Mouse (Mus musculus): Measurements from ENCODE around the gene Helb. TPM values are rescaled to one million over a fixed set of nuclear protein-coding genes. Genes with fewer than 3 reads are reported as not detected.
A peak's percentile ranks its signal among the peaks of the same experiment; 100 is the strongest.
"Not testable (repeated sequence)": the region's sequence is repeated elsewhere in the genome, so short reads cannot be mapped to it uniquely, and the experiment has no call there.

The Helb gene
- polyA plus RNA-seq, 1 experiment from 2014 or later = 12.1 TPM

DNA sequence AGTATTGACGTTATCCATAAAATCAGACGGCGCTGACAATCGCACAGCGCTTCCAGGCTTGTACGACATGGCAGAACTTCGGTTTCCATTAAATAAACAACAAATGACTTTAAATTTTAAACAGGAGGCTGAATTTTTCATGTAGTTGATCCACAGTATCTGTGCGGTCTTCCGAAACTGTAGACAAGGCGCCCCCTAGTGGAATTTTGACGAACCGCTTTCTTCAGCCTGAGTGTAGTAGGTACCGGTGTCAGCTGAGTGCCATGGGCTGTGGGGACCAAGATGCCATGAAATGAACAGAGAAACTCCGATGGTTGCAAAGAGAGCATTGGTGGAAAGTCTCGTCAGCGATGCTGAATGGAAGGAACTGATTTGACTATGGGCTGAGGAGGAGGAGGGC lies 17.8 kb upstream of the Helb start:
- DNase-seq (ENCODE audit: low spot score) = no peak
- no peaks in the 10 kb centered on the region for H3K9me3 ChIP-seq (ENCODE audit: control insufficient read depth, low read length)
- 58% methylated on average over 16 of the region's 16 CpGs for WGBS
- no peaks in the 10 kb centered on the region for H3K36me3 ChIP-seq (ENCODE audit: control insufficient read depth, insufficient read depth, low read length)
- H3K27ac ChIP-seq (ENCODE audit: low read depth, low read length) = no peak overlapping the region
- H3K4me1 ChIP-seq (replicated peaks; ENCODE audit: control insufficient read depth, insufficient read depth, low read length) = no peaks in the 10 kb centered on the region
- no peak overlapping the region for H3K4me3 ChIP-seq (ENCODE audit: low read depth, low read length)
- no peaks in the 10 kb centered on the region for H3K27me3 ChIP-seq (replicated peaks; ENCODE audit: control insufficient read depth, insufficient read depth, low read length)
- no peak for ATAC-seq (replicated peaks; ENCODE audit: low FRiP score)
- H3K4me2 ChIP-seq = no peak overlapping the region
- no peak overlapping the region for H3K9ac ChIP-seq (ENCODE audit: low read depth, low read length)

DNA sequence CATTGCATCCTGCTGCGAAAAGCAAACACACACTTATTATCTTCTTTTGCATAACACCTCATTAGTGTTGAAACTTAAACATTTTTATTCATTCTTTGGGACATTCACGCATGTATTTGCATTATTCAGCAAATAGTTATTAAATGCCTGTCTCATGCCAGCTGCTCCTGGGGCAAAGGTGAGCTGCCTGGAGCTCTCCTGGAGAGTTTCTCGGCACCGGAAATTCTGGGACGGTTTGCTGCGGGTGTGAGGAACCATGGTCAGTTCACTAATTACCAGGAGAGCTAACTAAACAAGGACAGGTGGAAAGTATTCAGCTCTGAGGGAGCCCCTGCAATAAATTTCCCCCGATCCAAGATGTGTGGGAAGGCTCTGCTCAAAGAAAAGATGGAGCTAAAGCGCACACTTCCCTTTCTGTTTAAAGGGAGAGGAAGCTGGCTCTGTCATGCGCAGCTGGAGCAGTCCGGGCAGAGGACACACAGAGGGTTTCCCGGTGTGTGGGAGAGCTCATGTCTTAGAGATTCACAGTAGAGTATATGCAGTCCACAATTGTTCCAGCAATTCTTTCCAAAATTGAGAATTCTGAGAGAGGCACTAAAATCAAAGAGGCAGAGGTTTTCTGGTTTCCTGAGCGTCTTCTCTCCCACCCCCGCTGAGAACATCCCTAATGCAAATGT lies 16.0 kb upstream of the Helb start:
- no peak overlapping the region for H3K27ac ChIP-seq (ENCODE audit: low read depth, low read length)
- WGBS = 37% methylated on average over 13 of the region's 13 CpGs
- no peak for ATAC-seq (replicated peaks; ENCODE audit: low FRiP score)

DNA sequence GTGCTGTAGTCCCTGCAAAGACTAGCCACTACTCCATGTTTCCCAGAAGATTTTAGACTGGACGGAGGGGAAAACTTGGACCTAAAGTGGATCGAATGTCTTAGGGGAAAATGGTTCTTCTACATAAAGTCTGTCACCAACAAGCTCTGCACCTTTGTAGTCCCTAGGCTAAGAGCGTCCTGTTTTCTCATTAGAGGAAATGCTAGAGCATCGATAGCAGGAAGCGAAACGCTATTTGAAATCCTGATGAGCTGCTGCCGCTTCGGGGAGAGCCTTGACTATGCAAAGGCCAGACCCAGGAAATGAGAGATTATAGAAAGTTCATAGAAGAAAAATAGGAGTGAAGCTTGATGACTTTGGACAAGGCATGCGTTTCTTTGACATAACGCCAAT lies 12.7 kb upstream of the Helb start:
- 58% methylated on average over 10 of the region's 10 CpGs for WGBS
- no peaks in the 10 kb centered on the region for H3K36me3 ChIP-seq (ENCODE audit: control insufficient read depth, insufficient read depth, low read length)
- DNase-seq (ENCODE audit: low spot score) (no peak), ATAC-seq (replicated peaks; ENCODE audit: low FRiP score) (no peak)
- no peaks in the 10 kb centered on the region for H3K9me3 ChIP-seq (ENCODE audit: control insufficient read depth, low read length)
- H3K27me3 ChIP-seq (replicated peaks; ENCODE audit: control insufficient read depth, insufficient read depth, low read length) = no peaks in the 10 kb centered on the region
- H3K4me3 ChIP-seq (ENCODE audit: low read depth, low read length) = no peak overlapping the region
- no peak overlapping the region for H3K27ac ChIP-seq (ENCODE audit: low read depth, low read length)
- no peaks in the 10 kb centered on the region for H3K4me1 ChIP-seq (replicated peaks; ENCODE audit: control insufficient read depth, insufficient read depth, low read length)
- no peak overlapping the region for H3K4me2 ChIP-seq
- no peak overlapping the region for H3K9ac ChIP-seq (ENCODE audit: low read depth, low read length)

More for the DNA sequence above, 16.0 kb upstream of the Helb start:
- Histone ChIP-seq H3K36me3 (ENCODE audit: control insufficient read depth, insufficient read depth, low read length) (no peaks in the 10 kb centered on the region), H3K4me1 (replicated peaks; ENCODE audit: control insufficient read depth, insufficient read depth, low read length) (no peaks in the 10 kb centered on the region), H3K4me3 (ENCODE audit: low read depth, low read length) (no peak overlapping the region), H3K9me3 (ENCODE audit: control insufficient read depth, low read length) (no peaks in the 10 kb centered on the region), H3K4me2 (peak overlapping the region; percentile 1; the same call in 1 of the 2 replicates), H3K9ac (ENCODE audit: low read depth, low read length) (no peak overlapping the region), H3K27me3 (replicated peaks; ENCODE audit: control insufficient read depth, insufficient read depth, low read length) (no peaks in the 10 kb centered on the region)
- DNase-seq (ENCODE audit: low spot score) = no peak

GRCm38 (mm10) chr10:120124801-120125464 lies 12.1 kb upstream of the Helb start:
- 46% methylated on average over 7 of the region's 7 CpGs for WGBS
- Histone ChIP-seq H3K9me3 (ENCODE audit: control insufficient read depth, low read length) (no peaks in the 10 kb centered on the region), H3K4me3 (ENCODE audit: low read depth, low read length) (no peak overlapping the region), H3K27me3 (replicated peaks; ENCODE audit: control insufficient read depth, insufficient read depth, low read length) (no peaks in the 10 kb centered on the region), H3K27ac (ENCODE audit: low read depth, low read length) (no peak overlapping the region), H3K4me2 (no peak overlapping the region), H3K4me1 (replicated peaks; ENCODE audit: control insufficient read depth, insufficient read depth, low read length) (no peaks in the 10 kb centered on the region), H3K9ac (ENCODE audit: low read depth, low read length) (no peak overlapping the region), H3K36me3 (ENCODE audit: control insufficient read depth, insufficient read depth, low read length) (no peaks in the 10 kb centered on the region)
- DNase-seq (ENCODE audit: low spot score) (peak; percentile 74), ATAC-seq (replicated peaks; ENCODE audit: low FRiP score) (peak; percentile 73)

DNA sequence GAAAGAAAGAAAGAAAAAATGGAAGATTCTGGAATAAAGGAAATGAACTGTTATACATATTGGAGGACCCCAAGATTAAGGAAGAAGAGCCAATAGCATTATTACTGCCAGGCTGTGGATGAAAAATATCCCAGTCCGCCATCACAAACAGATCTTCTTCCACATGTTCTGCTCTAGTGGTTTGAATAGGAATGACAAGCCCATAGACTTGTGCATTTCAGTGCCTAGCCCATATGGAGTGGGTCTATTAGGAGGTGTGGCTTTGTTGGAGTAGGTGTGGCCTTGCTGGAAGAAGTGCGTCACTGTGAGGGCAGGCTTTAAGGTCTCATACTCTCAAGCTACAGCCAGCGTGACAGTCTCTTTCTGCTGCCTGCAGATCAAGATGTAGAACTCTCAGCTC lies 10.9 kb upstream of the Helb start:
- H3K4me3 ChIP-seq (ENCODE audit: low read depth, low read length) = no peak overlapping the region
- ATAC-seq (replicated peaks; ENCODE audit: low FRiP score) = no peak
- 87% methylated on average over 3 of the region's 3 CpGs for WGBS
- DNase-seq (ENCODE audit: low spot score) = no peak
- no peaks in the 10 kb centered on the region for H3K27me3 ChIP-seq (replicated peaks; ENCODE audit: control insufficient read depth, insufficient read depth, low read length)
- H3K4me1 ChIP-seq (replicated peaks; ENCODE audit: control insufficient read depth, insufficient read depth, low read length) = no peaks in the 10 kb centered on the region
- H3K4me2 ChIP-seq = no peak overlapping the region
- no peaks in the 10 kb centered on the region for H3K36me3 ChIP-seq (ENCODE audit: control insufficient read depth, insufficient read depth, low read length)
- H3K27ac ChIP-seq (ENCODE audit: low read depth, low read length) = no peak overlapping the region
- H3K9me3 ChIP-seq (ENCODE audit: control insufficient read depth, low read length) = no peaks in the 10 kb centered on the region
- no peak overlapping the region for H3K9ac ChIP-seq (ENCODE audit: low read depth, low read length)

GRCm38 (mm10) chr10:120115249-120115648 lies 2.5 kb upstream of the Helb start:
- ATAC-seq (replicated peaks; ENCODE audit: low FRiP score) = no peak
- H3K4me3 ChIP-seq (ENCODE audit: low read depth, low read length) = no peak overlapping the region
- 89% methylated on average over 1 of the region's 1 CpGs for WGBS
- H3K36me3 ChIP-seq (ENCODE audit: control insufficient read depth, insufficient read depth, low read length) = no peaks in the 10 kb centered on the region
- no peaks in the 10 kb centered on the region for H3K27me3 ChIP-seq (replicated peaks; ENCODE audit: control insufficient read depth, insufficient read depth, low read length)
- H3K9ac ChIP-seq (ENCODE audit: low read depth, low read length) = no peak overlapping the region
- DNase-seq (ENCODE audit: low spot score) = no peak
- H3K4me1 ChIP-seq (replicated peaks; ENCODE audit: control insufficient read depth, insufficient read depth, low read length) = peaks cover 4% of the 10 kb centered on the region; the same call in 1 of the 2 replicates
- no peaks in the 10 kb centered on the region for H3K9me3 ChIP-seq (ENCODE audit: control insufficient read depth, low read length)
- H3K27ac ChIP-seq (ENCODE audit: low read depth, low read length) = no peak overlapping the region
- H3K4me2 ChIP-seq = no peak overlapping the region

DNA sequence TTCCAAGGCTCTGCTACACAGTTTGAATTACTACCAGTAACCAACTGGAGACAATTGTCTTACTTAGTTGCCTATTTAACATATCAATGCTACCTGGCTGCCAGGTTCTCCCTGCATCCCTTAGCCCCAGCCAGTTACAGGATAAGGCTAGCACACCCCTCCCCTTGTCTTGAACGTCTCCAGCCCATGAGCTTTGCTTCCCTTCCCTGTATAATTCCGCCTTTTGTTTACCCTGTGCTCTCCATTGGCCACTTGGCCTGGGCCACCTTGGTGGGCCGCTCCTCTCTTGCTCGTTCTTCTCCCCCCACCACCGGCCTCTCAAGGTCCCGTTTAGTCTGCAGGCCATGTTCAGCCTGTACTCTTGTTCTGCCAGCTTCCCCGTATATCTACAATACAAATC lies 1.7 kb upstream of the Helb start:
- no peaks in the 10 kb centered on the region for H3K9me3 ChIP-seq (ENCODE audit: control insufficient read depth, low read length)
- H3K27ac ChIP-seq (ENCODE audit: low read depth, low read length) = no peak overlapping the region
- H3K9ac ChIP-seq (ENCODE audit: low read depth, low read length) = no peak overlapping the region
- WGBS = 65% methylated on average over 7 of the region's 7 CpGs
- H3K4me3 ChIP-seq (ENCODE audit: low read depth, low read length) = no peak overlapping the region
- H3K27me3 ChIP-seq (replicated peaks; ENCODE audit: control insufficient read depth, insufficient read depth, low read length) = no peaks in the 10 kb centered on the region
- DNase-seq (ENCODE audit: low spot score) (no peak), ATAC-seq (replicated peaks; ENCODE audit: low FRiP score) (no peak)
- no peaks in the 10 kb centered on the region; the same call in 1 of the 2 replicates for H3K36me3 ChIP-seq (ENCODE audit: control insufficient read depth, insufficient read depth, low read length)
- H3K4me2 ChIP-seq = no peak overlapping the region
- H3K4me1 ChIP-seq (replicated peaks; ENCODE audit: control insufficient read depth, insufficient read depth, low read length) = peaks cover 4% of the 10 kb centered on the region; the same call in 1 of the 2 replicates

DNA sequence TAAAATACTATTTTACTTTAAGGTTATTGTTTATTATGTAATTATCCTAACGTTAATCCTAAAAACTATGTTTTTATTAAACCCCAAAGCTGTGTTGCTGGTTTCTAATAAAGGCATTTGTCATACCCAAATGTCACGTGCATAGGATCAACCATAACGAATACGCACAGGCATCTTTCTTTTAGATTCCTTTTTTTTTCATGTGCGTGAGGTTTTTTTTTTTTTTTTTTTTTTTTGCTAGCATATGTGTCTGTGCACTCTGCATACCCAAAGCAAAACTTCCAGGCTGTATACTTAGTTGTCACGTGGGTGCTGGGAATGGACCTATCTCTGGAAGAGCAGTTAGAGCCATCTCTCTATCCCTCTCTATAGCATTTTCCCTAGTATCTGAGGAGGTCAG lies 1.2 kb upstream of the Helb start:
- Histone ChIP-seq H3K4me1 (replicated peaks; ENCODE audit: control insufficient read depth, insufficient read depth, low read length) (peaks cover 4% of the 10 kb centered on the region; the same call in 1 of the 2 replicates), H3K27me3 (replicated peaks; ENCODE audit: control insufficient read depth, insufficient read depth, low read length) (no peaks in the 10 kb centered on the region), H3K36me3 (ENCODE audit: control insufficient read depth, insufficient read depth, low read length) (no peaks in the 10 kb centered on the region; the same call in 1 of the 2 replicates), H3K27ac (ENCODE audit: low read depth, low read length) (no peak overlapping the region), H3K4me3 (ENCODE audit: low read depth, low read length) (no peak overlapping the region), H3K9ac (ENCODE audit: low read depth, low read length) (no peak overlapping the region), H3K9me3 (ENCODE audit: control insufficient read depth, low read length) (no peaks in the 10 kb centered on the region), H3K4me2 (no peak overlapping the region)
- 77% methylated on average over 6 of the region's 6 CpGs for WGBS
- no peak for ATAC-seq (replicated peaks; ENCODE audit: low FRiP score)
- no peak for DNase-seq (ENCODE audit: low spot score)

DNA sequence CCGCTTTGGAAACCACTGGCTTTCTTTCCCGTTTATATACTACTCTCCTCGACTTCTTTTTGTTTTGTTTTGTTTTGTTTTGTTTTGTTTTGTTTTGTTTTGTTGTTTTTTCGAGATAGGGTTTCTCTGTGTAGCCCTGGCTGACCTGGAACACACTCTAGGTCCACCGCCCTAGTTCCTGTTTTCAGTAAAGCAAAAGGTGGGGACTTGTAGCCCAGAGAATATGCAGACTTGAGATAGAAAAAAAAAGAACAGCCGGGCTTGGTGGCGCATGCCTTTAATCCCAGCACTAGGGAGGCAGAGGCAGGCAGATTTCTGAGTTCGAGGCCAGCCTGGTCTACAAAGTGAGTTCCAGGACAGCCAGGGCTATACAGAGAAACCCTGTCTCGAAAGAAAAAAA lies 695 bp upstream of the Helb start:
- not testable (repeated sequence) for H3K9ac ChIP-seq (ENCODE audit: low read depth, low read length); ATAC-seq (replicated peaks; ENCODE audit: low FRiP score); H3K36me3 ChIP-seq (ENCODE audit: control insufficient read depth, insufficient read depth, low read length); H3K27me3 ChIP-seq (replicated peaks; ENCODE audit: control insufficient read depth, insufficient read depth, low read length); DNase-seq (ENCODE audit: low spot score); H3K4me1 ChIP-seq (replicated peaks; ENCODE audit: control insufficient read depth, insufficient read depth, low read length); H3K9me3 ChIP-seq (ENCODE audit: control insufficient read depth, low read length)
- Histone ChIP-seq H3K27ac (ENCODE audit: low read depth, low read length) (peak overlapping the region; percentile 76; the same call in 1 of the 2 replicates), H3K4me2 (peak overlapping the region; percentile 81), H3K4me3 (ENCODE audit: low read depth, low read length) (peak overlapping the region; percentile 72)
- WGBS = 43% methylated on average over 9 of the region's 9 CpGs
